Mouse (Mus musculus) heart, embryonic 14.5 days (tissue): ENCODE data around the gene Ruvbl1. TPM values are rescaled to one million over a fixed set of nuclear protein-coding genes. Genes with fewer than 3 reads are reported as not detected.

Experiments
- ATAC-seq: fragments of 200-750 bp; cut with Nextera tagmentation; 2 replicates; pipeline ENCODE4 v1.8.0; 2017; ENCODE audit warnings: low read depth, moderate TSS enrichment; ENCODE audit not compliant: insufficient number of reproducible peaks, insufficient read depth, low FRiP score
- H3K27ac ChIP-seq, 2 experiments: fragments of 200-500 bp in 1 of 2; fragments of 300-500 bp in 1 of 2; sonication (generic) in 1 of 2; replicated peaks in 1 of 2; 2 replicates each; pipeline ENCODE4 v1.5.1; 2012 to 2014; ENCODE audit warnings: low read depth in 2 of 2, low read length in 2 of 2, control low read depth in 1 of 2, mild to moderate bottlenecking in 1 of 2, mixed read lengths in 1 of 2; ENCODE audit not compliant: control insufficient read depth in 1 of 2, insufficient read depth in 1 of 2
- H3K27me3 ChIP-seq: fragments of 300-500 bp; sonication (generic); 2 replicates; pipeline ENCODE4 v1.6.1; 2014; ENCODE audit warnings: mild to moderate bottlenecking, low read length, control low read depth; ENCODE audit not compliant: control insufficient read depth, insufficient read depth
- H3K36me3 ChIP-seq: fragments of 300-500 bp; sonication (generic); 2 replicates; pipeline ENCODE4 v1.6.1; 2014; ENCODE audit warnings: mild to moderate bottlenecking, control low read depth, low read length, mixed read lengths; ENCODE audit not compliant: control insufficient read depth, insufficient read depth
- H3K4me1 ChIP-seq, 2 experiments: fragments of 200-500 bp in 1 of 2; fragments of 300-500 bp in 1 of 2; sonication (generic) in 1 of 2; 2 replicates each; pipeline ENCODE4 v1.6.1; 2012 to 2014; ENCODE audit warnings: low read length in 2 of 2, control low read depth in 1 of 2, mixed read lengths in 1 of 2; ENCODE audit not compliant: control insufficient read depth in 2 of 2, insufficient read depth in 2 of 2
- H3K4me2 ChIP-seq: fragments of 300-500 bp; sonication (generic); 2 replicates; pipeline ENCODE4 v1.6.1; 2014; ENCODE audit warnings: mild to moderate bottlenecking, low read length
- H3K4me3 ChIP-seq, 2 experiments: fragments of 200-500 bp in 1 of 2; fragments of 300-500 bp in 1 of 2; sonication (generic) in 1 of 2; 2 replicates each; pipeline ENCODE4 v1.5.1; 2012 to 2014; ENCODE audit warnings: low read length in 2 of 2, mild to moderate bottlenecking in 2 of 2, control low read depth in 1 of 2, low read depth in 1 of 2, moderate library complexity in 1 of 2; ENCODE audit not compliant: control insufficient read depth in 1 of 2, insufficient read depth in 1 of 2
- H3K9ac ChIP-seq: fragments of 300-500 bp; sonication (generic); 2 replicates; pipeline ENCODE4 v1.6.1; 2014; ENCODE audit warnings: mild to moderate bottlenecking, low read length
- H3K9me3 ChIP-seq: fragments of 300-500 bp; sonication (generic); 2 replicates; pipeline ENCODE4 v1.6.1; 2016; ENCODE audit warnings: low read length, control low read depth; ENCODE audit not compliant: control insufficient read depth
- WGBS: fragments of 180-500 bp; shearing (Covaris S2); extraction: QIAGEN DNeasy Blood & Tissue Kit; methylation state at CpG from one replicate; pipeline ENCODE4 v1.1.7; 2014; 5-methylcytosine and 5-hydroxymethylcytosine counted together
- polyA plus RNA-seq: library from polyadenylated mRNA; unstranded; fragments of >200 nt; fragmentation: Nextera tagmentation; extraction: Ambion mirVana; gene quantifications from 2 replicates; pipeline ENCODE4 v1.2.1, GENCODE M21; 2014

The Ruvbl1 gene
- polyA plus RNA-seq: 68.9 and 72.2 TPM in 2 replicates

DNA sequence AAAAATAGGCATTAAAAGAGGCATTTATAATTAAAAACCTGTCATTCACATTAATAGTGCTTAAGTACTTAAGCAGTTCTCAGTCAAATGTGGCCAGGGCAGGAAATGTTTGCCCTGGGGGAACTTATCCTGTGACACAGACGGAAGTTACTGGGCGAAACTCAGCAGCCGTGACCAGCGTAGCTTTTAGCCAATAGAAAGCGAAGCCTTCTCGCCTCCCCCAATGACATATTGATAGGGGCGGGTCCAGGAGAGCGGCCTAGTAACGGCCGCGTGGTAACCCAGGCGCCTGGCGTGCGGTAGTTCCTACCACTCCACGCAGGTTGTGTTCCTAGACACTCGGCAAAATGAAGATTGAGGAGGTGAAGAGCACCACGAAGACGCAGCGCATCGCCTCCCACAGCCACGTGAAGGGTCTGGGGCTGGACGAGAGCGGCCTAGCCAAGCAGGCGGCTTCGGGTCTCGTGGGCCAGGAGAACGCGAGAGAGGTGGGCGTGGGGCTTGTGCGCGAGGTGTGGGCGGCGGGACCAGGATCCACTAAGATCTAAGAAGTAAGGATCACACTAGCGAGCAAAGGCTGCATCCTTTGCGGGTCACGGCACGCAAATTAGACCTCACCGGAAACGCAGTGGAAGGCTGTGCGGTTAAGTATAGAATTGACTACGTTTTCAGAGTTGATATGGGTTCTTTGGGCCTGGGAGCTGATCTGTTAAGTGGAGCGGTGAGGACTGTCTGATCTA is at the start of gene Ruvbl1:
Gene Ruvbl1, plus strand, starts transcription at position 229 of the 740 bp plus-strand sequence.
- Histone ChIP-seq H3K27ac (no peak within 1 kb of the TSS), H3K9me3 (no peaks in the 10 kb centered on the region), H3K36me3 (peaks cover 32% of the 10 kb centered on the region), H3K4me3 (peak within 1 kb of the TSS; percentile 66 to 77), H3K4me2 (peak within 1 kb of the TSS; percentile 75), H3K9ac (peak within 1 kb of the TSS; percentile 82), H3K27me3 (no peaks in the 10 kb centered on the region), H3K4me1 (peaks cover 0 to 10% of the 10 kb centered on the region in 2 experiments)
- WGBS: under 1% methylated on average over 40 of the region's 42 CpGs
- ATAC-seq: peak; percentile 98

DNA sequence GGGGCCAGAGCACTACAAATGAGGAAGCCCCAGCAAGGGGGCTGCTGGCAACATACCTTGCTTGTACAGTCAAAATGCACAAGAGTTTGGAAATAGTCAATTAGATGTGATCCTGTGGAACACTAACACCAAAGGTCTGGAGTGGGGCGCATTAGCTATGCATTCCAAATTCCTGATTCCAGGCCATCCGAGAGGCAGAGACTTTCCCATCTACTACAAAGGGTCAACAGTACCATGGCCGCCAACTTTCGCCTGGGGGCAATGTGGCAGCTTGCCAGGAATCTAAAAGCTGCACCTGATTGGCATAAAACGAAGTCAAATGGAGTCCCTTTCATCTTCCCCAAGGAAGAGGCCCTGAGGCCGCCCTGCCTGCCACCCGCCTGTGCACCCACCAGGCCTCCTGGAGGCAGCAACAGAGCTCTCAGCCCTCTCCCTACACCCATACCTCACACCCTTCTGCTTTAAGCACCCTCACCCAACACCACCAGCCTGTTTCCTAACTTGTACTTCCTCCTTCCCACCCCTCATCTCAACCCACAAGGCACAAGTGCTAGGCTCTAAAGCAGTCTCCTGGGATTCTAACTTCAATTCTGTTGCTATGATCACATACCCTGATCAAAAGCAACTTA is 49.0 kb upstream of the Ruvbl1 start:
- Histone ChIP-seq H3K27me3 (no peaks in the 10 kb centered on the region), H3K36me3 (no peaks in the 10 kb centered on the region), H3K9ac (no peak overlapping the region), H3K27ac (no peak overlapping the region), H3K4me3 (no peak overlapping the region), H3K4me1 (peaks cover 0 to 5% of the 10 kb centered on the region in 2 experiments), H3K4me2 (no peak overlapping the region), H3K9me3 (no peaks in the 10 kb centered on the region)
- WGBS: 70% methylated on average over 7 of the region's 7 CpGs
- no peak for ATAC-seq

DNA sequence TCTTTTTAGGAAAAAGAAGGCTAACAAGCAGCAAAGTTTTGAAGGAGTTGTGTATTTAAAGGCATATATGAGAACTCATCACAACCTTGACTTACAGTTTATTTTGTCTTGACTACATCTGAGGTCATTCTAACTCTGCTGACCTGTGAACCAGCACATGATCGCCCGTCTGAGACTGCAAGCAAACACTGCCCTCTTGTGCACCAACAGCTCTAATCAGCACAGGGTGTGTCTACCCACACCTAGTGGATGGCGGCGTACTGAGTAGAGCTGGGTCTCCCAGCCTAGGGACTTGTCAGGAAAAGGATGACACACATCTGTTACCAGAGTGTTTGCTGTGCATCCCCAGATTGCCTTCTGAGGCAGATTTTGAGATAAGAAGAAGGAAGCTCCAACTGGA is 34.0 kb upstream of the Ruvbl1 start:
- Histone ChIP-seq H3K4me1 (peaks cover 6% of the 10 kb centered on the region in 2 experiments), H3K27ac (no peak overlapping the region), H3K27me3 (no peaks in the 10 kb centered on the region), H3K4me3 (no peak overlapping the region), H3K9me3 (no peaks in the 10 kb centered on the region), H3K4me2 (no peak overlapping the region), H3K36me3 (no peaks in the 10 kb centered on the region), H3K9ac (no peak overlapping the region)
- ATAC-seq: peak; percentile 49; the same call in 1 of the 2 replicates
- 13% methylated on average over 4 of the region's 4 CpGs for WGBS

DNA sequence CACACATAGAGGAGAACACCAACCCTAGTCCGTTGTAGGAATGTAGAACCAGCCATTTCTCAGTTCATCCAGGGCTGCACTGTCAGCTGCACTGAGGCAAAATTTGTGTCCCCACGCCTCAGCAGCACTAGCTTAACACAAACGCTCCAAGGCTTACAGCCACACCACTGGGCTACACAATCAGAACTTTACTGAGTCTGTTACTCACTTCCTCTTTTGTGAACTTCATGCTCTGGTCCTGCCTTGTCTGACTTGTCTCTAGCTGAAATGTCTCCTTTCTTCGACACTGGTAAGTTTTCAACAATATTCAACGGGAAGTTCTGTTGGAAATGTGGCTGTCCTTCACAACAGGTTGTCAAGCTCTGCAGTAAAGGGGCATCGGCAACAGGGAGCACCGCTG is 29.6 kb upstream of the Ruvbl1 start:
- H3K27ac ChIP-seq: no peak overlapping the region
- no peak overlapping the region for H3K9ac ChIP-seq
- ATAC-seq: no peak
- no peak overlapping the region for H3K4me3 ChIP-seq
- no peak overlapping the region for H3K4me2 ChIP-seq
- WGBS: 78% methylated on average over 7 of the region's 7 CpGs
- no peaks in the 10 kb centered on the region for H3K36me3 ChIP-seq
- no peaks in the 10 kb centered on the region for H3K9me3 ChIP-seq
- no peaks in the 10 kb centered on the region for H3K27me3 ChIP-seq
- H3K4me1 ChIP-seq: peaks cover 0 to 7% of the 10 kb centered on the region in 2 experiments; a peak in 2 of 4 replicates

DNA sequence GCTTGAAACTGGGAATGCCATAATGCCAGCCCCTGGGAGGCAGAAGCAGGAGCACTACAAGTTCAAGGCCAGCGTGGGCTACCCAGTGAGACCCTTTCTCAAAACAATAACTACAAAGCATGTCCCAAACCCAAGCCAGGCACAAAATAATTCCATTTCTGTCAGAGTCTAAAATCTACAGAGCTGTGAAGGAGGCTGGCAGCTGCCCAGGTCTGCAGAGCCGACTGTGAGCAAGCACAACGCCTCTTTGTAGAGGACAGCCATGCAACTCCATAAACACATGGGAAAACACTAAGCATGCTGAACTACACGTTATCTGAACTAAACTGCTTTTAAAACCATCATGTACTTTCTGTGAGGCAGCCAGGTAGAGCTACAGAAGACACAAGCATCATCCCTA is 26.2 kb upstream of the Ruvbl1 start:
- Histone ChIP-seq H3K9ac (no peak overlapping the region), H3K36me3 (no peaks in the 10 kb centered on the region), H3K4me1 (peaks cover 0 to 8% of the 10 kb centered on the region in 2 experiments; a peak in 2 of 4 replicates), H3K4me2 (no peak overlapping the region), H3K4me3 (no peak overlapping the region), H3K27me3 (no peaks in the 10 kb centered on the region), H3K27ac (no peak overlapping the region), H3K9me3 (no peaks in the 10 kb centered on the region)
- no peak for ATAC-seq
- WGBS: 78% methylated on average over 4 of the region's 4 CpGs

DNA sequence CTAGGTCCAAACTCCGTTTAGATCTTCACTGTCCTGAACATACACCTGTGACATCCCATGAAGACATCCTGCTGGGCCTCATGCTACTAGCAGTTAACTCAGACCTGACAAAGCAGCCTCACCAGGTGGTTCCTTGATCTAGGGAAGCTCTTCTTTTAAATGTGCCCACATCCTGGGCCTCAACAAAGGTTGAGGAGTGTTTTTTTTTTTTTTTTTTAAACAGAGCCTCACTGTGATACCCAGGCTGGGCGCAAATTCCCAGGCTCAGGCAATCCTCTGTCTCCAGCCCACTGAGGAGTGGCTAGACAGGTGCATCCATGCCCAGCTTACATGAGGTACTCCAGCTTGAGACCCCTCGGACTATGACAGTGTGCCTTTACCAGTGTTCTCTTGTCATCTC is 22.7 kb upstream of the Ruvbl1 start:
- no peaks in the 10 kb centered on the region for H3K36me3 ChIP-seq
- H3K9me3 ChIP-seq: no peaks in the 10 kb centered on the region
- no peak overlapping the region for H3K4me3 ChIP-seq
- no peak for ATAC-seq
- H3K9ac ChIP-seq: no peak overlapping the region
- H3K4me2 ChIP-seq: no peak overlapping the region
- WGBS: 76% methylated on average over 3 of the region's 3 CpGs
- no peak overlapping the region for H3K27ac ChIP-seq
- H3K4me1 ChIP-seq: peaks cover 0 to 18% of the 10 kb centered on the region in 2 experiments; a peak in 2 of 4 replicates
- no peaks in the 10 kb centered on the region for H3K27me3 ChIP-seq

DNA sequence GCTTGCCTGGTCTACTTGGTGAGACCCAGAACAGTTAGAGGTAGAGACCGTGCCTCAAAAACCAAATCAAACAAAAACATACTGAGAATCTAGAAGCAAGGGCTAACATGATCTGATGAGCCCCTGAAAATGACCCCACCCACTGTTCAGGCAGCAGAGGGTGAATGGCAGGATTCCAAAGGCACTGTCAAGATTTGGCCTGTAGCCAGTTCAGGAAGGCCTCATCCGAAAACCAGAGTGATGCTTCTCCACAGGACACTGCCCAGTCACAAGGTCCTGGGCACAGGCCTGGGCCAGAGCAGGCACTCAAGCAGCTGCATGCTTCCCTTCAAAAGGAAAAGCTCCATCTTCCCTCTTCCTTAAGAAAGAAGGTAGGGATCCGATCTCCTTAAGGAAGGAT is 21.8 kb upstream of the Ruvbl1 start:
- H3K9me3 ChIP-seq: no peaks in the 10 kb centered on the region
- H3K4me1 ChIP-seq: peaks cover 0 to 18% of the 10 kb centered on the region in 2 experiments; a peak in 2 of 4 replicates
- 73% methylated on average over 3 of the region's 3 CpGs for WGBS
- H3K4me2 ChIP-seq: no peak overlapping the region
- H3K27me3 ChIP-seq: no peaks in the 10 kb centered on the region
- H3K4me3 ChIP-seq: no peak overlapping the region
- no peaks in the 10 kb centered on the region for H3K36me3 ChIP-seq
- H3K27ac ChIP-seq: no peak overlapping the region
- ATAC-seq: no peak
- H3K9ac ChIP-seq: no peak overlapping the region
